Mouse (Mus musculus) heart, embryonic 13.5 days (tissue): ENCODE results near the gene Atxn7l3b. TPM values are rescaled to one million over a fixed set of nuclear protein-coding genes. Genes with fewer than 3 reads are reported as not detected.

Experiments
- ATAC-seq: fragments of 200-750 bp; cut with Nextera tagmentation; 2 replicates; pipeline ENCODE4 v1.8.0; 2017; ENCODE audit warnings: moderate TSS enrichment; ENCODE audit not compliant: insufficient number of reproducible peaks, low FRiP score, low TSS enrichment; ENCODE audit errors: extremely low read depth
- H3K27ac ChIP-seq: fragments of 300-500 bp; sonication (generic); replicated peaks from 2 replicates; pipeline ENCODE4 v1.5.1; 2015; ENCODE audit warnings: moderate library complexity, mild to moderate bottlenecking, inconsistent platforms
- H3K27me3 ChIP-seq: fragments of 300-500 bp; sonication (generic); replicated peaks from 2 replicates; pipeline ENCODE4 v1.6.1; 2015; ENCODE audit warnings: mild to moderate bottlenecking, inconsistent platforms
- H3K36me3 ChIP-seq: fragments of 300-500 bp; sonication (generic); 2 replicates; pipeline ENCODE4 v1.6.1; 2015; ENCODE audit warnings: mild to moderate bottlenecking, inconsistent platforms
- H3K4me1 ChIP-seq: fragments of 300-500 bp; sonication (generic); 2 replicates; pipeline ENCODE4 v1.6.1; 2015; ENCODE audit warnings: inconsistent platforms
- H3K4me2 ChIP-seq: fragments of 300-500 bp; sonication (generic); 2 replicates; pipeline ENCODE4 v1.6.1; 2015; ENCODE audit warnings: inconsistent platforms, mild to moderate bottlenecking, moderate library complexity
- H3K4me3 ChIP-seq: fragments of 300-500 bp; sonication (generic); 2 replicates; pipeline ENCODE4 v1.5.1; 2015; ENCODE audit warnings: moderate library complexity, mild to moderate bottlenecking, inconsistent platforms
- H3K9ac ChIP-seq: fragments of 300-500 bp; sonication (generic); 2 replicates; pipeline ENCODE4 v1.6.1; 2015; ENCODE audit warnings: inconsistent platforms, mild to moderate bottlenecking, moderate library complexity
- H3K9me3 ChIP-seq: fragments of 300-500 bp; sonication (generic); 2 replicates; pipeline ENCODE4 v1.6.1; 2016; ENCODE audit warnings: inconsistent platforms
- WGBS: fragments of 180-500 bp; shearing (Covaris S2); methylation state at CpG from one replicate; pipeline ENCODE4 v1.1.7; 2015; ENCODE audit warnings: mixed read lengths; 5-methylcytosine and 5-hydroxymethylcytosine counted together
- polyA plus RNA-seq: library from polyadenylated mRNA; unstranded; fragments of >200 nt; fragmentation: Nextera tagmentation; extraction: Ambion mirVana; gene quantifications from 2 replicates; pipeline ENCODE4 v1.2.1, GENCODE M21; 2015

The Atxn7l3b gene
- polyA plus RNA-seq, 1 experiment from 2014 or later, result 111 TPM

DNA sequence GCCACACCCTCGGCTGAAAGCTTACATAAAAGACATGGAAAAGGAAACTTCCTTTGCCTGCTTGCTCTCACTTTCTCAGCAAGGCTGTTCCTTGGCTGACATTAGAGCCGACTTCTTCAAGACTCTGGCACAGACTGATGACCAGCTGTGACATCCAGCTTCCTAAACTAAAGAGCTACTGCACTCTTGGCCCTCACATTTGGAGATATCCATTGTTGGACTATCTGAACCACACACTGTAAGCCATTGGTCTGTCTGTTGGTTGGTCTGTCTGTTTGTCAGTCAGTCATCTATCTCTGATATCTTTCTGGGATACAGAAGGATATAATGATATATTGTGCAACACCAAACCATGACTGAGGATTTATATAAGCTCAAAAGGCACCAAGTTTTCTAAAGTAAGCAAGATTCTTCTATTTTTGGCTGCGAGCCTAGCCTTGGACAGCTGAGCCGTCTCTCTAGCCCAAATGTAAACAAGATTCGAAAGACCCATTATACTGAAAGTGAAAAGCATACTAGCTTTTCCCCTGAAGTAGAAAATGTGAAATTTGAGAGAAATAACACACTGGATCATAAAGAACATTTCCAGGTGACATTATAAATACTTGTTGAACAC is 12.1 kb downstream of the Atxn7l3b start:
- no peaks in the 10 kb centered on the region for H3K36me3 ChIP-seq
- WGBS, result 54% methylated on average over 5 of the region's 5 CpGs
- no peak overlapping the region for H3K9ac ChIP-seq
- H3K9me3 ChIP-seq, result no peaks in the 10 kb centered on the region
- no peak for ATAC-seq
- no peak overlapping the region for H3K27ac ChIP-seq
- H3K4me2 ChIP-seq, result no peak overlapping the region
- H3K4me1 ChIP-seq, result no peaks in the 10 kb centered on the region
- H3K4me3 ChIP-seq, result no peak overlapping the region
- no peaks in the 10 kb centered on the region for H3K27me3 ChIP-seq

- ATAC-seq, result no peak
- no peaks in the 10 kb centered on the region for H3K9me3 ChIP-seq
- H3K4me3 ChIP-seq, result no peak overlapping the region
- no peak overlapping the region for H3K9ac ChIP-seq
- H3K36me3 ChIP-seq, result no peaks in the 10 kb centered on the region
- no peaks in the 10 kb centered on the region for H3K27me3 ChIP-seq
- no peaks in the 10 kb centered on the region for H3K4me1 ChIP-seq
- H3K4me2 ChIP-seq, result no peak overlapping the region
- H3K27ac ChIP-seq, result no peak overlapping the region
- 82% methylated on average over 7 of the region's 7 CpGs for WGBS
Measured at GRCm38 (mm10) chr10:112900243-112900642, 28.6 kb downstream of the Atxn7l3b start.

GRCm38 (mm10) chr10:112899796-112900195 is 29.0 kb downstream of the Atxn7l3b start:
- Histone ChIP-seq H3K36me3 (no peaks in the 10 kb centered on the region), H3K27ac (no peak overlapping the region), H3K9ac (no peak overlapping the region), H3K4me1 (no peaks in the 10 kb centered on the region), H3K27me3 (no peaks in the 10 kb centered on the region), H3K4me3 (no peak overlapping the region), H3K9me3 (no peaks in the 10 kb centered on the region), H3K4me2 (no peak overlapping the region)
- no peak for ATAC-seq
- 70% methylated on average over 3 of the region's 3 CpGs for WGBS

DNA sequence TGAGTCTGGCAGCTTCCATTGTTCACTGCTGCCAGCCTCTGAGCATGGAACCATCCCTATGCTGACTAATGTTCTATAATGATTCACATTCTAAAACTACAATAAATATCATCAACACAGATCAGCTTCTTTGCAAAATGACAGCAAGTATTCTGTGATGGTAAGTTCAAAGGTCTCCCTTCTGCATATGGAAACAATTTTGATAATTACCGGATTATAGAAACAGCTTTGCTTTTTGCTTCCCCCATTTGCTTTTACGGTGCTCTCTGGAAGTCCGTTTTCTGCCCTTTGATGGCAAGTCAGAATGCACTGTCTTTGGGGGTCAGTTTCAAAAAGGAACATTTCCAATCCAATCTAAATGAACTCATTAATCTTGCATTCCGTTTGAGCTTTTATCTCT is 32.2 kb downstream of the Atxn7l3b start:
- WGBS, result 69% methylated on average over 4 of the region's 4 CpGs

DNA sequence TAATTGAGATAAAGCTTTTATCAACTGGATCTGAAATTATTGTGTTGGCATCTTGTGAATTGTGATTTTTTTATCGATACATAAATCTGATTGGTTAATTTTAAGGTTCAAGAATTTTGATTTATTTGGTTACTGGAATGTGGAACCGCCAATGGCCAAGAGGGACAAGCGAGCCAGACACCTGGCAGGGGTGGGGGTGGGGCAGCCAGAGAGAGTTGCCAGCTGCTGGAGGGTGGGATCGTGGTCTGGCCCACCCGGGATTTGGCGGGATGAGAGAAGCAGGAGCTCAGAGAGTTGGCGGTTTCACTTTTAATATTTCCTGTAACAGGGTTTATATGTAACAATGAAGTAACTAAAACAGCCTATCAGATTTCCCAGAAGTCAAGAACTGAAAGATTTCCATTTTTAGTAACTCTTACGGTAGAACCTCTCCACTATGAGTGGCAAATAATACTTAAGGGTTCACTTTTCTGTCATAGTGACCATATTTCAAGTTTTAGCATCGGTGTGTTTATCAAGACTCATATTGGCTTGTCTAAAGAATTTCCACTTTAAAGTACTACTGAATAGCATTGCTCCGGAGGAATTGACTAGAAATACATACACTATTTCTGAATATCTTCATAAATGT is 35.1 kb downstream of the Atxn7l3b start:
- no peak overlapping the region for H3K4me2 ChIP-seq
- no peaks in the 10 kb centered on the region for H3K4me1 ChIP-seq
- H3K4me3 ChIP-seq, result no peak overlapping the region
- WGBS, result 75% methylated on average over 10 of the region's 10 CpGs
- H3K9me3 ChIP-seq, result no peaks in the 10 kb centered on the region
- no peak for ATAC-seq
- H3K27me3 ChIP-seq, result no peaks in the 10 kb centered on the region
- no peak overlapping the region for H3K27ac ChIP-seq
- no peaks in the 10 kb centered on the region for H3K36me3 ChIP-seq
- H3K9ac ChIP-seq, result no peak overlapping the region

More for the DNA sequence above, 32.2 kb downstream of the Atxn7l3b start:
- H3K36me3 ChIP-seq, result no peaks in the 10 kb centered on the region
- no peak overlapping the region for H3K9ac ChIP-seq
- H3K4me3 ChIP-seq, result no peak overlapping the region
- H3K4me2 ChIP-seq, result no peak overlapping the region
- H3K4me1 ChIP-seq, result no peaks in the 10 kb centered on the region
- no peaks in the 10 kb centered on the region for H3K9me3 ChIP-seq
- ATAC-seq, result no peak
- no peak overlapping the region for H3K27ac ChIP-seq
- no peaks in the 10 kb centered on the region for H3K27me3 ChIP-seq

DNA sequence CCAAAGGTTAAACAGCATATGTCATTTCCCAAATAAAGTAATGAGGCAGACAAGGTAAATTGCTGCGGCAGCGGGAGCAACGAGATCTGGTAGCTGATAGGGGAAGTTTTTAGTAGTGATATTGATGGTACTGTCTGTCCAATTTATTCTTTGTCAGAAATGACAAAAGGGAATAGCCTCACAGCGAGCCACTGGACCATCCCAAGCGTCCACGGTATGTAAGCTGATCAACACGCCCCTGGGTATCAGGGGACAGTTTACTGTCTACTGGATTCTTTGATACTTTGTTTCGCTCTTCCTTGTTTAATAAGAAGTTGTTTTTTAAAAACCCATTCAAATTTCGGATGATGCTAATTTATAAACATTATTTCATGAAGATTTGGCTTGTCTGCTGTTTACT is 44.7 kb downstream of the Atxn7l3b start:
- H3K4me1 ChIP-seq, result 0 out of 2 replicates have a peak, but pooled peaks cover 3% of the 10 kb centered on the region
- WGBS, result 77% methylated on average over 9 of the region's 9 CpGs
- H3K9me3 ChIP-seq, result no peaks in the 10 kb centered on the region
- H3K36me3 ChIP-seq, result no peaks in the 10 kb centered on the region
- no peak overlapping the region for H3K9ac ChIP-seq
- no peak overlapping the region for H3K4me3 ChIP-seq
- ATAC-seq, result no peak
- H3K27me3 ChIP-seq, result no peaks in the 10 kb centered on the region
- no peak overlapping the region for H3K27ac ChIP-seq
- no peak overlapping the region for H3K4me2 ChIP-seq

DNA sequence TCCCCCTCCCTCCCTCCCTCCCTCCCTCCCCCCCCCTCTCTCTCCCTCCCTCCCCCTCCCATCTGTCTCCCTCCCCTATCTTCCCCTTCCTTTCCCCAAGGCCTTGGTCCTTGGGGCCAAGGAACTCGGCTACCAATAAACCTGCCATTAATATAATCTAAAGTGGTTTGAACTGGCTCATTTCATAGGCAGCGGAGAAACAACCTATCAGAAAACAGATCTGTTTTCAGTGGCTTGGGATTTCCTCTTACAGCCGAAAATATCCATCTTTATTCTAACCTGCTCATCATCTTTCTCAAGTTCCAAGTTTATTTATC is 45.2 kb downstream of the Atxn7l3b start:
- Histone ChIP-seq H3K36me3 (no peaks in the 10 kb centered on the region), H3K4me3 (no peak overlapping the region), H3K9ac (no peak overlapping the region), H3K27ac (no peak overlapping the region), H3K4me1 (0 out of 2 replicates have a peak, but pooled peaks cover 3% of the 10 kb centered on the region), H3K27me3 (no peaks in the 10 kb centered on the region), H3K4me2 (no peak overlapping the region), H3K9me3 (no peaks in the 10 kb centered on the region)
- WGBS, result 56% methylated on average over 3 of the region's 3 CpGs
- ATAC-seq, result no peak

GRCm38 (mm10) chr10:112882789-112883687 is 45.8 kb downstream of the Atxn7l3b start:
- Histone ChIP-seq H3K4me3 (no peak overlapping the region), H3K27me3 (no peaks in the 10 kb centered on the region), H3K36me3 (no peaks in the 10 kb centered on the region), H3K4me2 (no peak overlapping the region), H3K27ac (no peak overlapping the region), H3K4me1 (0 out of 2 replicates have a peak, but pooled peaks cover 3% of the 10 kb centered on the region), H3K9ac (no peak overlapping the region), H3K9me3 (no peaks in the 10 kb centered on the region)
- WGBS, result 33% methylated on average over 6 of the region's 6 CpGs
- ATAC-seq, result no peak

DNA sequence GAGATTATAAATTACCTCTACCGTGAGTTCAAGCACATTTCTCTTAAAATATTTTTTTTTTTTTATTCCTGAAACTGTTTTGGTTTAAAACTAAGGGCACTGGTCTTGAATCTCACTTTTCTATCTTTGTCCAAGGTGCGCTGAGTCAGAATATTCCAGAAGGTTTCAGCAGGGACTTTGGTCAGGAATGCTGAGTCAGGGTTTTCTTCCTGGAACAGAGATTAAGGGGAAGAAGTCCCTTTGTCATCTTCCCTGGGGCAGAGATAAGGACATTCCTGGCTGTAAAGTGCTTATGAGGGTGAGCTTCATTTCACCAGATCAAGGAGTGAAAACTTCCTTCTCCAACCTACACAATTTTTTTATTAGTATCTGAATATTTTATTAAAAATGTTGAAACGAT is 46.7 kb downstream of the Atxn7l3b start:
- Histone ChIP-seq H3K9ac (no peak overlapping the region), H3K27me3 (no peaks in the 10 kb centered on the region), H3K36me3 (no peaks in the 10 kb centered on the region), H3K9me3 (no peaks in the 10 kb centered on the region), H3K27ac (no peak overlapping the region), H3K4me3 (no peak overlapping the region), H3K4me2 (no peak overlapping the region), H3K4me1 (0 out of 2 replicates have a peak, but pooled peaks cover 3% of the 10 kb centered on the region)
- no peak for ATAC-seq
- WGBS, result 76% methylated on average over 3 of the region's 3 CpGs

DNA sequence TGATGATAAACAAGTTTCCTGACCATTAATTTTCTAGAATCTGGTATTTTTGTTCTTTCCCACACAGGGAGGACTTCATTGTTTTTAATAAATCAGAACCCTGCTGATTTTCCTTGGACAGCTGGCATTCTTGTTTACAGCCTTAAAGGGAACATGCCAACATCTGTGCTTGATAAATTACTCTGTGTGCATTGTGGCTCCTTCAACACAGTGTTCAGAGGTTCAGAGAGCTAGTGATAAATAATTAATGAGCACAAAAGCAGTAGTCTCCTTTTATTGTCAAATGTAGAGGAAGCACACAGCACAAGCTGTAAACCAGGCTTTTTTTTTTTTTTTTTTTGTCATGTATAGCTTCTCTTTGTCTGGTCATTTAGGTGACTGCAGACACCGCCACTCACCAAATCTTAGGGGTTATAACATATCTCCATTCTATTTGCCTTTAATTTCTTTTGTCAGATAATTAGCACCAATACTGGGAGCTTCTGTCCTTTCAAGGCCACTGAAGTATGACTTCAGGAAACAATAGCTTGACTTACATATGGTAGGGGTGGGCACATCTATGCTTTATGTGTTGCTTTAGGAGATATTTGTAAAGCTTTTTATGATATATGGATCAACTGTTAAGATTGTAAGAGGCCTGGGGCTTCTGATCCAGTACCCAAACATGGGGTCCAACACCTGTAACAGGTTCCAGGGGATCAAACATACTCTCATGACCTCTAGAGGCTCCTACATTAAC is 52.0 kb downstream of the Atxn7l3b start:
- Histone ChIP-seq H3K36me3 (no peaks in the 10 kb centered on the region), H3K27me3 (no peaks in the 10 kb centered on the region), H3K4me2 (no peak overlapping the region), H3K9me3 (no peaks in the 10 kb centered on the region), H3K4me1 (no peaks in the 10 kb centered on the region), H3K4me3 (no peak overlapping the region), H3K27ac (no peak overlapping the region), H3K9ac (no peak overlapping the region)
- WGBS, result 74% methylated on average over 1 of the region's 1 CpGs
- ATAC-seq, result no peak
